Mouse (Mus musculus): ENCODE data around the gene Ces1g.

DNA sequence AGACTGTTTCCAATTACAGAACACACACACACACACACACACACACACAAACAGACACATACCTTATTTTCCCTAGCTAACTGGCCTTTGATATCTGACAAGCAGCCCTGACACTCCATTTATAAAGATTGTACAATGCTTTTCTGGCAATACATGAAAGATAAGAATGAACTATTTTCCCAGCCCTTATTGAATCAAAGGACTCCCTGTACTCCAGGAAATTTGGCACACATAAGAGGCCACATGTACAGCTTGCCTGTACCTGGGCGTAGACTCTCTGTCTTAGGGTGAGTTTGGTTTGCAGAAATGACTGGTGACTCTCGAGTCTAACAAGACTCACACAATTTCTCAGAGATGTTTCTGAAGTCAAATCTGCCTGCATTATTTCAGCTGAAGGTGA, 53.2 kb downstream of the Ces1g start:
- no peak for TF ChIP-seq CTCF (conservative IDR thresholded peaks at IDR 0.05; ENCODE audit: low read length)
- no peak for TF ChIP-seq POU5F1 (IDR thresholded peaks at IDR 0.05; ENCODE audit: borderline replicate concordance, low read length)
- TF ChIP-seq NANOG (IDR thresholded peaks at IDR 0.05; ENCODE audit: borderline replicate concordance, low read length) = no peak
